9 mouse cellular contexts compared by ENCODE assay signal in genomic region chr16:49792446-49792878, GRCm38 (mm10). TPM values are rescaled to one million over a fixed set of nuclear protein-coding genes. Genes with fewer than 3 reads are reported as not detected.
DNase-seq lines count a peak whose midpoint lies in the region; ATAC-seq and TF ChIP-seq lines count a peak whose summit lies in the region.
"Had no signal": no experiment of that assay in that cellular context is flagged by ENCODE, and none has a peak within 500 bp of the region (broad histone marks: within the 10 kb centered on the region; RNA-seq: fewer than 3 reads in every experiment).

No protein-coding gene starts in this region.

- no peak for DNase-seq in frontal cortex, postnatal 10 days (ENCODE audit: low spot score in 2 of 2)
- peak; percentile 65 to 69 for DNase-seq in heart, postnatal 10 days
- peak; percentile 34 for DNase-seq in lung, adult 2 months
- no peak for DNase-seq in hindbrain, embryonic 10.5 days (ENCODE audit: low spot score)
- DNase-seq in urinary bladder, adult 2 months (ENCODE audit: low spot score): no peak
- DNase-seq in urinary bladder, postnatal 4 days (ENCODE audit: low spot score in 2 of 2): no peak

- intact Hi-C loops in heart, postnatal 10 days (cut with DNase I): no loop called here

- no peaks in the 10 kb centered on the region for H3K27me3 ChIP-seq in hindbrain, embryonic 10.5 days (ENCODE audit: insufficient read depth, poor library complexity, severe bottlenecking)
- H3K27me3 ChIP-seq: hindbrain, embryonic 15.5 days had no signal

- no peak overlapping the region for H3K27ac ChIP-seq in hindbrain, embryonic 10.5 days
- H3K27ac ChIP-seq: hindbrain, embryonic 15.5 days had no signal

- WGBS in lung, adult 2 months: 14% methylated on average over 9 of the region's 9 CpGs
- 87% methylated on average over 9 of the region's 9 CpGs for WGBS in hindbrain, embryonic 10.5 days

- H3K4me3 ChIP-seq in lung, adult 2 months (replicated peaks; ENCODE audit: extremely low read depth, low read depth, low read length): peak overlapping the region; percentile 31
- H3K4me3 ChIP-seq in hindbrain, embryonic 10.5 days: no peak overlapping the region
- H3K4me3 ChIP-seq: hindbrain, embryonic 15.5 days had no signal

- no peak for TF ChIP-seq CTCF in lung, adult 2 months (IDR thresholded peaks at IDR 0.05; ENCODE audit: insufficient read depth, low read length)

- no peaks in the 10 kb centered on the region for H3K36me3 ChIP-seq in hindbrain, embryonic 10.5 days
- H3K36me3 ChIP-seq: hindbrain, embryonic 15.5 days had no signal

- no peak for TF ChIP-seq POLR2A in lung, adult 2 months (IDR thresholded peaks at IDR 0.05; ENCODE audit: borderline replicate concordance, extremely low read depth, low read depth, low read length)

- H3K4me1 ChIP-seq in lung, adult 2 months (ENCODE audit: control insufficient read depth, insufficient read depth, low read length): peaks cover 3% of the 10 kb centered on the region; the same call in 1 of the 2 replicates
- no peaks in the 10 kb centered on the region for H3K4me1 ChIP-seq in hindbrain, embryonic 10.5 days (replicated peaks)
- H3K4me1 ChIP-seq: hindbrain, embryonic 15.5 days had no signal

- ATAC-seq in frontal cortex, adult (ENCODE audit: low TSS enrichment): peak; percentile 94
- ATAC-seq in CD4-positive, CD25-positive, alpha-beta regulatory T cell, adult 4 months: peak; percentile 3

- H3K9me3 ChIP-seq in hindbrain, embryonic 10.5 days: no peaks in the 10 kb centered on the region
- H3K9me3 ChIP-seq: hindbrain, embryonic 15.5 days had no signal

RNA-seq across cellular contexts. Expression of gene Cd47, which starts 7.9 kb away (rescaled TPM):
- polyA plus RNA-seq in CD4-positive, CD25-positive, alpha-beta regulatory T cell, adult 4 months (2017; shearing (Covaris generic)): 100 to 1,000 TPM; 184 to 254 TPM
- 10 to 100 TPM; 71.5 to 71.6 TPM for total RNA-seq in heart, postnatal 10 days (2021)
- polyA plus RNA-seq in lung, adult 2 months (2012; rRNA removed): 80.1 and 82.2 TPM in 2 replicates
- 43.3 and 44.1 TPM in 2 replicates for polyA plus RNA-seq in hindbrain, embryonic 10.5 days (2016; fragmentation: Nextera tagmentation; extraction: Ambion mirVana)
- 84.4 and 84.8 TPM in 2 replicates for polyA plus RNA-seq in urinary bladder, adult 2 months (2012; rRNA removed)

Comparison
In these comparisons a context has a peak if more than half of its experiments do, and no peak if none do; other contexts are left out.
1. DNase-seq: peak in heart, postnatal 10 days (2 of 2) and lung, adult 2 months (single experiment); none in frontal cortex, postnatal 10 days (0 of 2), hindbrain, embryonic 10.5 days (single experiment), urinary bladder, adult 2 months (single experiment) and urinary bladder, postnatal 4 days (0 of 2).